Mouse (Mus musculus): ENCODE results near the gene Teddm2.

Gene Teddm2

DNA sequence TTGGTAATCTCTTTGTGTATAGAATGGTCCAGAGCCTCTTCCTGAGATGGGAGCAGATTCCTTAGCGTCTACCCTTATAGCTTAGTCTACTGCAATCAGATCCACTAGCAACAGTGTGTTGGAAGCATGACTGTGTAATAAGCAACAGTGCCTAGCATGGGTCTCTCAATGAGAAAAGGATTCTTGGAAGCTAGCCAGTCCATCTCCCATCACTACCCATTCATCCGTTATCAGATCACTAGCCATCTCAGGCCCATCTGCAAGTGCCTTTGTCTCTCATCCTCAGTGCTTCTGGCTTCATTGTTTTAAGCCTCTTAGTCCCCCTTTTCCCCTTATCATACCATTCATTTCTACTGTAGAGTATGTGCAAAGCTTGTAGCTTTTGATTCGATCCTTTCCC lies 79.8 kb downstream of the Teddm2 start:
- DNase-seq (ENCODE audit: low spot score): no peak

DNA sequence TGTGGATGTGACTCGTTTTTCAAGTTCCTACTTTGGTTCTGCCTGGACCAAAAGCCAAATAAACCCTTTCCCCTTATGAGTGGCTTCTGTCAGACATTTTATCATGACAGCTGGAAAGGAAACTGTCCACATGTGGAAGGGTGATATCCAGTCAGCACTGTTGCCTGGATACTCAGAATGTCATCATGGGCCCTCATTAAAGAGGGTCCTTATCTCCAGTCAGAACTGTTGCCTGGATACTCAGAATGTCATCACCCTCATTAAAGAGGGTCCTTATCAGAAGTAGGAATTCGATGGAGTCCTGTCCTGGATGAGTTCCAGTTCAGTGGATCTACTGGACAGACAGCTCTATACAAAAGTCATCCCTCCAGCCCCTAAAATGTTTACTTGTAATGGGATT lies 85.8 kb downstream of the Teddm2 start:
- no peak for DNase-seq (ENCODE audit: low spot score)

DNA sequence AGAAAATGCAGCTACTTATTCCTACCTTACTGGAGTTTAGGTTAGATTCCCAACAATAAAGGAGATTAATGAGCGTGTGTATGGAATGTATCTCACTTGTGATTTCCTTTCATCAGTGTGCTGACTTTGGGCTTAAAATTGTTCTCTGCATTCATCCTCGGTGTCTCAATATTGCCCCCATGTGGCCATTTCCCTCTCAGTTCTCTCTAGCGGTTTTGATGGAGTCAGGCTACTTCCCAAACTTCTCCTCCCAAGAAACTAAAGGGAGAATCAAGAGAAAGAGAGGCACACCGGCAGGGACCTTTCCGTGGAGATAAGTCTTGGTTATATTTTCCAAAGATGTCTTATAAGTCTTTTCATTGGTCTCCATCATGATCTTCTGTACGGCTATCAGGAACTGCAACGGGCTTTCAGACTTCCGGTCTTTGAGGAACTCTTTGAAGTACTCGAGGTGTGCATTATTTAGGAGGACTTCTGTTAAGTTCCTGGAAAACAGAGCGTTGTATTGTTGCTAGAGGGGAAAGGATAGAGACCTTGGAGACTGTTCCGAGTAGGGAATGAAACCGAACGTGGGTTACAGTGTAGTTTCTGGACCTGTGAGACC lies 92.5 kb downstream of the Teddm2 start:
- DNase-seq (ENCODE audit: low spot score): peak; percentile 67

DNA sequence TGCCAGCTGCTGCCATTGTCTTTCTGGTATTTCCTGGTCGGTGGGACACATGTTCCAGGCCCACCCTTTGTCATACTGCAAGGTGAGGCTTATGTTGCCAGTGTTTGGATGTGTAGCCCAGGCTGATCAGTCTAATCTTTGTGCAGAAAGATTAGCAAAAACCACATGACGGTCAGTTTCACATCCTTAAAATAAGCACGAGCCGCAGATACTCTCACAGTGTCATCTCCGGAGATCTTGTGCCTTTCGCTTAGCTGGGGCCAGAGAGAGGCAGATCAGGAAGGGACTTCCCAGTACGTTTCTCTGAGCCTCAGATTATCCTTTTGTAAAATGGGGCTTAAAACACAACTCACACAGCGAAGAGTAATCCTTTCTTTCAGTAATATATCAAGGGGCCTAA lies 96.5 kb downstream of the Teddm2 start:
- no peak for DNase-seq (ENCODE audit: low spot score)

DNA sequence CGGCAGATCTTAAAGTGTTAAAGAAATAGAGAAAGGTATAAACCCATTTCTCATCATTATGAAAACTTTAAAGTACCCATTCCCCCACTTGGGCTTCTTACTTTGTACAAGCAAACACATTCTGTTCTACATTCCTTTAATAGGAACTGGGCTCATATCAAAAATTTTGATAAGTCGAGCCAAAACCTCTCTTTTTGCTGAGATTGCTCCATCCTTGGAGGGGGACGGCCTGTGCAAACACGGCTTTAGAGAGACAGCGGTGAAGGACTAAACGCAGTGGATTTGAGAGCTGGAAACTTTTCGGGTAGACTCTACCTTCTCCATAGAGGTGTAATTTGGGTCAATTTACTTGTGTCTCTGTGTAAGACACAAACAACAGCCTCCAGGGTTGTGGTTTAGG lies 97.3 kb downstream of the Teddm2 start:
- peak; percentile 7 for DNase-seq (ENCODE audit: low spot score)

Measured in ovary, postnatal 14 days (tissue).